Mouse (Mus musculus) limb, embryonic 15.5 days (tissue): Measurements from ENCODE around the gene 2810021J22Rik. TPM values are rescaled to one million over a fixed set of nuclear protein-coding genes. Genes with fewer than 3 reads are reported as not detected.

Experiments
- ATAC-seq: fragments of 200-750 bp; cut with Nextera tagmentation; 2 replicates; pipeline ENCODE4 v1.8.0; 2017; ENCODE audit warnings: low read depth, moderate TSS enrichment; ENCODE audit not compliant: insufficient number of reproducible peaks, low FRiP score, low TSS enrichment
- H3K27ac ChIP-seq: fragments of 300-500 bp; sonication (generic); 2 replicates; pipeline ENCODE4 v1.5.1; 2015; ENCODE audit warnings: moderate library complexity, mild to moderate bottlenecking, inconsistent platforms
- H3K27me3 ChIP-seq: fragments of 300-500 bp; sonication (generic); 2 replicates; pipeline ENCODE4 v1.6.1; 2015; ENCODE audit warnings: inconsistent platforms
- H3K36me3 ChIP-seq: fragments of 300-500 bp; sonication (generic); 2 replicates; pipeline ENCODE4 v1.6.1; 2015; ENCODE audit warnings: inconsistent platforms
- H3K4me1 ChIP-seq: fragments of 300-500 bp; sonication (generic); 2 replicates; pipeline ENCODE4 v1.6.1; 2015; ENCODE audit warnings: inconsistent platforms
- H3K4me2 ChIP-seq: fragments of 300-500 bp; sonication (generic); 2 replicates; pipeline ENCODE4 v1.6.1; 2015; ENCODE audit warnings: mild to moderate bottlenecking, inconsistent platforms
- H3K4me3 ChIP-seq: fragments of 300-500 bp; sonication (generic); 2 replicates; pipeline ENCODE4 v1.5.1; 2015; ENCODE audit warnings: mild to moderate bottlenecking, inconsistent platforms
- H3K9ac ChIP-seq: fragments of 300-500 bp; sonication (generic); 2 replicates; pipeline ENCODE4 v1.6.1; 2015; ENCODE audit warnings: inconsistent platforms
- H3K9me3 ChIP-seq: fragments of 300-500 bp; sonication (generic); 2 replicates; pipeline ENCODE4 v1.6.1; 2016; ENCODE audit warnings: inconsistent platforms
- WGBS: fragments of 180-500 bp; shearing (Covaris S2); methylation state at CpG from one replicate; pipeline ENCODE4 v1.1.7; 2015; 5-methylcytosine and 5-hydroxymethylcytosine counted together
- polyA plus RNA-seq: library from polyadenylated mRNA; unstranded; fragments of >200 nt; fragmentation: Nextera tagmentation; extraction: Ambion mirVana; gene quantifications from 2 replicates; pipeline ENCODE4 v1.2.1, GENCODE M21; 2015

2810021J22Rik gene
- polyA plus RNA-seq, 1 experiment from 2014 or later, result 7.2 TPM

- ATAC-seq, result no peak
- WGBS, result 91% methylated on average over 10 of the region's 10 CpGs
- Histone ChIP-seq H3K36me3 (peaks cover 54% of the 10 kb centered on the region), H3K9me3 (no peaks in the 10 kb centered on the region), H3K9ac (no peak overlapping the region), H3K27ac (no peak overlapping the region), H3K4me1 (no peaks in the 10 kb centered on the region), H3K4me3 (no peak overlapping the region), H3K27me3 (no peaks in the 10 kb centered on the region), H3K4me2 (no peak overlapping the region)
Measured at GRCm38 (mm10) chr11:58890511-58890910, 23.5 kb downstream of the 2810021J22Rik start.

- H3K4me3 ChIP-seq, result no peak overlapping the region
- no peaks in the 10 kb centered on the region for H3K9me3 ChIP-seq
- no peaks in the 10 kb centered on the region for H3K4me1 ChIP-seq
- 48% methylated on average over 6 of the region's 6 CpGs for WGBS
- H3K4me2 ChIP-seq, result no peak overlapping the region
- no peak for ATAC-seq
- H3K36me3 ChIP-seq, result peaks cover 76% of the 10 kb centered on the region
- H3K27me3 ChIP-seq, result no peaks in the 10 kb centered on the region
- no peak overlapping the region for H3K9ac ChIP-seq
- H3K27ac ChIP-seq, result no peak overlapping the region
Measured at GRCm38 (mm10) chr11:58894456-58894855, 27.4 kb downstream of the 2810021J22Rik start.

- Histone ChIP-seq H3K27me3 (no peaks in the 10 kb centered on the region), H3K4me1 (peaks cover 2% of the 10 kb centered on the region; the same call in 1 of the 2 replicates), H3K27ac (no peak overlapping the region), H3K9ac (no peak overlapping the region), H3K9me3 (no peaks in the 10 kb centered on the region), H3K4me2 (no peak overlapping the region), H3K4me3 (no peak overlapping the region), H3K36me3 (peaks cover 70% of the 10 kb centered on the region)
- 92% methylated on average over 6 of the region's 6 CpGs for WGBS
- ATAC-seq, result no peak
Measured at GRCm38 (mm10) chr11:58897485-58897884, 30.5 kb downstream of the 2810021J22Rik start.

- no peaks in the 10 kb centered on the region for H3K9me3 ChIP-seq
- H3K36me3 ChIP-seq, result peaks cover 48% of the 10 kb centered on the region
- H3K4me2 ChIP-seq, result no peak overlapping the region
Measured at GRCm38 (mm10) chr11:58901080-58901479, 34.1 kb downstream of the 2810021J22Rik start.

GRCm38 (mm10) chr11:58903511-58904409, 36.7 kb downstream of the 2810021J22Rik start, which contains the start of gene Zfp39:
Gene Zfp39 (minus strand): TSS chr11:58904225.
- peak within 1 kb of the TSS; percentile 80 for H3K4me3 ChIP-seq
- no peaks in the 10 kb centered on the region for H3K9me3 ChIP-seq
- H3K4me2 ChIP-seq, result peak within 1 kb of the TSS; percentile 76
- H3K27me3 ChIP-seq, result no peaks in the 10 kb centered on the region
- peak within 1 kb of the TSS; percentile 92 for H3K27ac ChIP-seq
- WGBS, result under 1% methylated on average over 40 of the region's 40 CpGs
- peak; percentile 97 for ATAC-seq
- H3K4me1 ChIP-seq, result peaks cover 16% of the 10 kb centered on the region; the same call in 1 of the 2 replicates
- peak within 1 kb of the TSS; percentile 77 for H3K9ac ChIP-seq
- peaks cover 27% of the 10 kb centered on the region for H3K36me3 ChIP-seq

More at GRCm38 (mm10) chr11:58901080-58901479, 34.1 kb downstream of the 2810021J22Rik start:
- no peak for ATAC-seq
- no peak overlapping the region for H3K4me3 ChIP-seq
- no peak overlapping the region for H3K9ac ChIP-seq
- H3K27ac ChIP-seq, result no peak overlapping the region
- H3K4me1 ChIP-seq, result peaks cover 16% of the 10 kb centered on the region; the same call in 1 of the 2 replicates
- no peaks in the 10 kb centered on the region for H3K27me3 ChIP-seq

- Histone ChIP-seq H3K9me3 (no peaks in the 10 kb centered on the region), H3K27me3 (no peaks in the 10 kb centered on the region), H3K9ac (0 out of 2 replicates have a peak overlapping the region, but pooled peaks have one; percentile 44), H3K36me3 (peaks cover 21% of the 10 kb centered on the region), H3K4me2 (peak overlapping the region; percentile 76), H3K4me1 (peaks cover 16% of the 10 kb centered on the region; the same call in 1 of the 2 replicates), H3K27ac (peak overlapping the region; percentile 92), H3K4me3 (peak overlapping the region; percentile 80)
- 2% methylated on average over 8 of the region's 8 CpGs for WGBS
- ATAC-seq, result peak; percentile 7; the same call in 1 of the 2 replicates
Measured at GRCm38 (mm10) chr11:58904410-58904718, 37.3 kb downstream of the 2810021J22Rik start.

GRCm38 (mm10) chr11:58904838-58905237, 37.8 kb downstream of the 2810021J22Rik start:
- Histone ChIP-seq H3K36me3 (peaks cover 20% of the 10 kb centered on the region), H3K4me3 (no peak overlapping the region), H3K4me2 (peak overlapping the region; percentile 76; the same call in 1 of the 2 replicates), H3K9ac (no peak overlapping the region), H3K9me3 (no peaks in the 10 kb centered on the region), H3K27me3 (no peaks in the 10 kb centered on the region), H3K27ac (peak overlapping the region; percentile 92; the same call in 1 of the 2 replicates), H3K4me1 (peaks cover 16% of the 10 kb centered on the region; the same call in 1 of the 2 replicates)
- WGBS, result 55% methylated on average over 6 of the region's 6 CpGs
- no peak for ATAC-seq

GRCm38 (mm10) chr11:58913776-58914175, 46.8 kb downstream of the 2810021J22Rik start:
- Histone ChIP-seq H3K4me3 (no peak overlapping the region; the same call in 1 of the 2 replicates), H3K4me2 (no peak overlapping the region; the same call in 1 of the 2 replicates)

GRCm38 (mm10) chr11:58914461-58915028, 47.5 kb downstream of the 2810021J22Rik start:
- WGBS, result 13% methylated on average over 17 of the region's 17 CpGs
- peak overlapping the region; percentile 35; the same call in 1 of the 2 replicates for H3K9ac ChIP-seq
- H3K9me3 ChIP-seq, result no peaks in the 10 kb centered on the region
- peaks cover 3% of the 10 kb centered on the region; the same call in 1 of the 2 replicates for H3K4me1 ChIP-seq
- no peaks in the 10 kb centered on the region for H3K27me3 ChIP-seq
- no peak overlapping the region for H3K27ac ChIP-seq
- H3K4me3 ChIP-seq, result peak overlapping the region; percentile 37
- peak overlapping the region; percentile 72 for H3K4me2 ChIP-seq
- no peak for ATAC-seq
- no peaks in the 10 kb centered on the region for H3K36me3 ChIP-seq

More at GRCm38 (mm10) chr11:58913776-58914175, 46.8 kb downstream of the 2810021J22Rik start:
- Histone ChIP-seq H3K27me3 (no peaks in the 10 kb centered on the region), H3K4me1 (peaks cover 3% of the 10 kb centered on the region; the same call in 1 of the 2 replicates), H3K36me3 (no peaks in the 10 kb centered on the region), H3K9ac (no peak overlapping the region), H3K27ac (no peak overlapping the region), H3K9me3 (no peaks in the 10 kb centered on the region)
- ATAC-seq, result no peak
- 80% methylated on average over 1 of the region's 1 CpGs for WGBS

GRCm38 (mm10) chr11:58916879-58917744, 50.1 kb downstream of the 2810021J22Rik start:
- H3K4me3 ChIP-seq, result no peak overlapping the region
- ATAC-seq, result no peak
- H3K27ac ChIP-seq, result no peak overlapping the region
- H3K36me3 ChIP-seq, result no peaks in the 10 kb centered on the region
- no peaks in the 10 kb centered on the region for H3K27me3 ChIP-seq
- WGBS, result 55% methylated on average over 14 of the region's 14 CpGs
- H3K9ac ChIP-seq, result no peak overlapping the region
- H3K4me1 ChIP-seq, result peaks cover 3% of the 10 kb centered on the region; the same call in 1 of the 2 replicates
- no peak overlapping the region for H3K4me2 ChIP-seq
- no peaks in the 10 kb centered on the region for H3K9me3 ChIP-seq

- H3K27ac ChIP-seq, result no peak within 1 kb of the TSS
- H3K9ac ChIP-seq, result no peak within 1 kb of the TSS
- H3K9me3 ChIP-seq, result no peaks in the 10 kb centered on the region
- H3K36me3 ChIP-seq, result no peaks in the 10 kb centered on the region
- peaks cover 3% of the 10 kb centered on the region; the same call in 1 of the 2 replicates for H3K4me1 ChIP-seq
- H3K27me3 ChIP-seq, result no peaks in the 10 kb centered on the region
- no peak within 1 kb of the TSS for H3K4me2 ChIP-seq
- WGBS, result 80% methylated on average over 12 of the region's 12 CpGs
- no peak within 1 kb of the TSS for H3K4me3 ChIP-seq
- ATAC-seq, result no peak
Measured at GRCm38 (mm10) chr11:58917745-58918366, 50.8 kb downstream of the 2810021J22Rik start, which contains the start of gene Btnl10. Gene Btnl10 (plus strand): TSS chr11:58917908.
